Mouse (Mus musculus) bone marrow, adult 2 months (tissue): ENCODE measurements around the gene Stxbp6.

Source experiments
- CTCF ChIP-seq: fragments of 200-500 bp; IDR thresholded peaks from 2 replicates; pipeline ENCODE4 v1.5.1; 2011; ENCODE audit warnings: low read length, control low read depth; ENCODE audit not compliant: control insufficient read depth, insufficient read depth
- POLR2A ChIP-seq: fragments of 200-500 bp; IDR thresholded peaks from 2 replicates; pipeline ENCODE4 v1.6.1; 2011; ENCODE audit warnings: low read depth, mild to moderate bottlenecking, control low read depth, low read length, borderline replicate concordance; ENCODE audit not compliant: control insufficient read depth

GRCm38 (mm10) chr12:45001996-45002395, 72.5 kb downstream of the Stxbp6 start:
- no peak for TF ChIP-seq POLR2A
- TF ChIP-seq CTCF = no peak
